Mouse (Mus musculus) adrenal gland, adult 8-10 months (tissue): ENCODE measurements around the gene Dnajc5g. TPM values are rescaled to one million over a fixed set of nuclear protein-coding genes. Genes with fewer than 3 reads are reported as not detected.

Experiments used
- DNase-seq: peaks from one replicate; pipeline ENCODE4 v3.0.0; 2022
- total RNA-seq, 4 experiments: library from RNA; stranded (reverse); gene quantifications; 2 replicates each; pipeline ENCODE4 v1.2.4; 2022

The Dnajc5g gene
- total RNA-seq, 4 experiments from 2014 or later = not detected

- no peak for DNase-seq
Measured at GRCm38 (mm10) chr5:31108000-31108490, 2.0 kb downstream of the Dnajc5g start, which contains the start of gene Slc30a3. Slc30a3 (minus strand) TSS chr5:31108237.

- no peak for DNase-seq
Measured at GRCm38 (mm10) chr5:31110781-31111180, 4.7 kb downstream of the Dnajc5g start.

GRCm38 (mm10) chr5:31116354-31116753 lies 10.3 kb downstream of the Dnajc5g start, which contains the start of gene Trim54:
Trim54 (plus strand) TSS chr5:31116712.
- no peak for DNase-seq

- DNase-seq = no peak
Measured at GRCm38 (mm10) chr5:31116912-31117311, 10.8 kb downstream of the Dnajc5g start.

GRCm38 (mm10) chr5:31121111-31121510 lies 15.0 kb downstream of the Dnajc5g start:
- DNase-seq = no peak

- DNase-seq = no peak
Measured at GRCm38 (mm10) chr5:31123481-31123880, 17.4 kb downstream of the Dnajc5g start.

- no peak for DNase-seq
Measured at GRCm38 (mm10) chr5:31126050-31126449, 20.0 kb downstream of the Dnajc5g start.

GRCm38 (mm10) chr5:31136730-31137424 lies 30.8 kb downstream of the Dnajc5g start:
- no peak for DNase-seq

GRCm38 (mm10) chr5:31137658-31138057 lies 31.6 kb downstream of the Dnajc5g start:
- no peak for DNase-seq

GRCm38 (mm10) chr5:31138241-31138967 lies 32.3 kb downstream of the Dnajc5g start, which contains the start of gene Ucn:
Ucn (minus strand) TSS chr5:31138829.
- no peak for DNase-seq

- DNase-seq = no peak
Measured at GRCm38 (mm10) chr5:31138968-31139425, 32.9 kb downstream of the Dnajc5g start.

- peak; percentile 20 for DNase-seq
Measured at GRCm38 (mm10) chr5:31149781-31150180, 43.7 kb downstream of the Dnajc5g start.

GRCm38 (mm10) chr5:31151746-31152145 lies 45.7 kb downstream of the Dnajc5g start:
- DNase-seq = peak; percentile 15

GRCm38 (mm10) chr5:31153516-31154151 lies 47.5 kb downstream of the Dnajc5g start:
- DNase-seq = no peak

GRCm38 (mm10) chr5:31154152-31154553 lies 48.1 kb downstream of the Dnajc5g start, which contains the start of gene Mpv17:
Mpv17 (minus strand) TSS chr5:31154251.
- DNase-seq = peak; percentile 78

Other genes starting within 250 kb of the Dnajc5g start
- gene Tmem214, start 238.3 kb upstream of the Dnajc5g start, total RNA-seq = 10 to 100 TPM; 55.5 to 66.8 (median 59.6) TPM
- 10 to 100 TPM in 3 of 4 experiments, 1 to 10 TPM in 1; 9.9 to 22.6 (median 17.7) TPM for gene Agbl5, start 217.6 kb upstream of the Dnajc5g start, total RNA-seq
- 100 to 1,000 TPM; 210 to 235 (median 214) TPM for gene Ost4, start 198.5 kb upstream of the Dnajc5g start, total RNA-seq
- gene Emilin1, start 192.9 kb upstream of the Dnajc5g start, total RNA-seq = 10 to 100 TPM; 48.7 to 62.4 (median 51.8) TPM
- gene Khk, start 184.9 kb upstream of the Dnajc5g start, total RNA-seq = 10 to 100 TPM; 60.9 to 74.4 (median 69.4) TPM
- gene Cgref1, start 160.7 kb upstream of the Dnajc5g start, total RNA-seq = 1 to 10 TPM; 1.0 to 3.0 (median 1.8) TPM
- gene Preb, start 145.9 kb upstream of the Dnajc5g start, total RNA-seq = 100 to 1,000 TPM; 129 to 211 (median 186) TPM
- 1 to 10 TPM; 1.0 to 2.5 (median 1.4) TPM for gene Tcf23, start 137.6 kb upstream of the Dnajc5g start, total RNA-seq
- 100 to 1,000 TPM; 122 to 138 (median 130) TPM for gene Atraid, start 58.0 kb upstream of the Dnajc5g start, total RNA-seq
- 10 to 100 TPM; 33.5 to 46.4 (median 38.1) TPM for gene Slc5a6, start 57.4 kb upstream of the Dnajc5g start, total RNA-seq
- 10 to 100 TPM; 23.1 to 52.0 (median 33.6) TPM for gene Cad, start 51.5 kb upstream of the Dnajc5g start, total RNA-seq
- gene Slc30a3, start 2.0 kb downstream of the Dnajc5g start, total RNA-seq = under 1 TPM in 1 of 4 experiments, not detected in 3; 0.28 TPM
- not detected for gene Trim54, start 10.4 kb downstream of the Dnajc5g start, total RNA-seq
- not detected for gene Ucn, start 32.5 kb downstream of the Dnajc5g start, total RNA-seq
- 10 to 100 TPM; 63.7 to 83.4 (median 76.4) TPM for gene Mpv17, start 48.0 kb downstream of the Dnajc5g start, total RNA-seq
- gene Gm29609, start 73.6 kb downstream of the Dnajc5g start, total RNA-seq = 1 to 10 TPM in 3 of 4 experiments, under 1 TPM in 1; 0.41 to 3.9 (median 2.9) TPM
- gene Gtf3c2, start 73.9 kb downstream of the Dnajc5g start, total RNA-seq = 10 to 100 TPM; 65.5 to 98.8 (median 71.9) TPM
- gene Snx17, start 86.9 kb downstream of the Dnajc5g start, total RNA-seq = 100 to 1,000 TPM; 109 to 135 (median 126) TPM
- gene Eif2b4, start 87.1 kb downstream of the Dnajc5g start, total RNA-seq = 10 to 100 TPM; 34.5 to 44.5 (median 38.9) TPM
- gene Zfp513, start 96.0 kb downstream of the Dnajc5g start, total RNA-seq = 10 to 100 TPM; 23.8 to 41.1 (median 37.2) TPM
- gene Ppm1g, start 114.4 kb downstream of the Dnajc5g start, total RNA-seq = 100 to 1,000 TPM in 3 of 4 experiments, 10 to 100 TPM in 1; 93.5 to 125 (median 105) TPM
- gene Nrbp1, start 134.6 kb downstream of the Dnajc5g start, total RNA-seq = 100 to 1,000 TPM in 2 of 4 experiments, 10 to 100 TPM in 2; 85.7 to 104 (median 96.6) TPM
- under 1 TPM in 3 of 4 experiments, not detected in 1; 0.56 to 0.81 (median 0.59) TPM for gene Gm9970, start 134.9 kb downstream of the Dnajc5g start, total RNA-seq
- 1 to 10 TPM; 3.8 to 9.2 (median 4.6) TPM for gene Krtcap3, start 145.4 kb downstream of the Dnajc5g start, total RNA-seq
- gene Ift172, start 184.8 kb downstream of the Dnajc5g start, total RNA-seq = 10 to 100 TPM; 38.1 to 62.4 (median 49.5) TPM
- gene Fndc4, start 189.8 kb downstream of the Dnajc5g start, total RNA-seq = 10 to 100 TPM in 2 of 4 experiments, 1 to 10 TPM in 2; 6.6 to 15.1 (median 10.6) TPM
- gene Gckr, start 191.2 kb downstream of the Dnajc5g start, total RNA-seq = under 1 TPM in 3 of 4 experiments, not detected in 1; 0.26 to 0.70 (median 0.49) TPM